Mouse (Mus musculus) megakaryocyte-erythroid progenitor cell, adult 5-6 weeks (primary cell): ENCODE measurements around the gene Sh3pxd2b. TPM values are rescaled to one million over a fixed set of nuclear protein-coding genes. Genes with fewer than 3 reads are reported as not detected.

ENCODE experiments used
- ATAC-seq: replicated peaks from 2 replicates; pipeline ENCODE4 v1.8.0; 2016; ENCODE audit warnings: mild to moderate bottlenecking, inconsistent platforms; ENCODE audit not compliant: severe bottlenecking, poor library complexity, low FRiP score, low TSS enrichment
- total RNA-seq, 2 experiments: library from RNA; stranded (forward) in 1 of 2; stranded (reverse) in 1 of 2; fragments of 200-1000, 215-1000 nt in 1 of 2; fragments of >200 nt in 1 of 2; fragmentation: Nextera tagmentation in 1 of 2; gene quantifications; 2 replicates each; pipeline ENCODE4 v1.2.3; 2014 to 2017

The Sh3pxd2b gene
- total RNA-seq, 2 experiments from 2014 or later = 0.52 to 1.9 TPM

DNA sequence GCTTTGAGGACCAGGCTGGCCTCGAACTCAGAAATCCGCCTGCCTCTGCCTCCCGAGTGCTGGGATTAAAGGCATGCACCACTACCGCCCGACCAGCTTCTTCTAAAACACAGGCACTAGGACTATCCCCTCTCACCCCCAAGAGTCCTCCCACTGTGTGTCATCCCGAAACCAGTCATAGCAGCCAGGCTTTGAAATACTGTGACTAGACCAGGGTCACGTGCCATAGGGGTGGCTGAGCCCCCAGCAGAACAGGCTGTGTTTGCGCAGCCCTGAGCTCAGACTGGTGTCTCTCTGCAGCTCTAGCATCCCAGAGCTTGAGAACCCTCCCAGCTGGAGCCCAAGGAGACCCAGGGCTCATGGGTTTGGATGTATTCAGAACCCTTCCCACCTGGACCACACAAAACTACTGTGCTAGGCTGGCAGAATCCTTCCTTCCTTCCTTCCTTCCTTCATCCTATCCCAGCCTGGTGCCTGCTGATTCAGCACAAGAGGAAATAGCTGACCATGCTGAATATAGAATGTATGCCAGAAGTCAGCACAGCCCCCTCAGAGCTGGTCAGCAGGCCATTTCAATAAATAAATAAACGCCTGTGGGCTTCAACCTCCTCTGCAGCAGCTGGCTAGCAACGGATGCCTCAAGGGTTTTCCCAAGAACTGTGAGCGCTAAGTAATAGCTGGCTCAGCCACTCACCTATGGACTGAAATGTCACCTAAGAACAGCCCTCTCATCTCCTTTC, 62.4 kb downstream of the Sh3pxd2b start:
- no peak for ATAC-seq

DNA sequence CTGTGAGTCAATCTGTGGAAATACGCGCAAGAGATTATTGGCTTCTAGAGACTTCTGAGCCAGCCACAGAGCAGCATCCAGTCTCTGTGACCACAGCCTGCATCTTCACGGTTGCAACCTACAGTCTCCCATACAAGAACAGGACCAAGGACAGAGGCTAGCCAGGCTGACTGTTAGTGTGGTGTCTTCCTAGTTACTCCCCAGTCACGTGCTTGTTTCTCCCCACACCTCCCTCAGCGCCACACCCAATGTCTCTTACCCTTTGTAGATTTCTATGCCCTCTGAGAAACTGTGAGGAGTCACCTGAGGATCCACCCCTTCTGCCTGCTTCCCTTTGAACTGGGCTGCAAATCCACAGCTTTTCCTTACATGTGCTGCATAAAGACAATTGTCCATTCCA, 72.4 kb downstream of the Sh3pxd2b start:
- ATAC-seq = no peak

DNA sequence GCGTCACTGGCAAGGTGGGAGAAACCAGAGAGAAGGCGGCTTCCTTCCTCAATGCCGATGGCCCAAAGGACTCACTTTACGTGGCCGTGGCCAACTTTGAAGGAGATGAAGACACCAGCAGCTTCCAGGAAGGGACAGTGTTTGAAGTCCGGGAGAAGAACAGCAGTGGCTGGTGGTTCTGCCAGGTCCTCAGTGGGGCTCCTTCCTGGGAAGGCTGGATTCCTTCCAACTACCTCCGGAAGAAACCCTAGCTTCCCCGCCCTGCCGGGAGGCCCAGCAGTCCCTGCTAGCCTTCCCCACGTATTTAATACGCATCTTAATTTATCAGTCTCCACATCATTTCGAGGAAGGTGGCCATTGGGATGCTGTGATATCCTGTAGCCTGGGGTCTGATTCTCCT, 75.7 kb downstream of the Sh3pxd2b start:
- no peak for ATAC-seq

DNA sequence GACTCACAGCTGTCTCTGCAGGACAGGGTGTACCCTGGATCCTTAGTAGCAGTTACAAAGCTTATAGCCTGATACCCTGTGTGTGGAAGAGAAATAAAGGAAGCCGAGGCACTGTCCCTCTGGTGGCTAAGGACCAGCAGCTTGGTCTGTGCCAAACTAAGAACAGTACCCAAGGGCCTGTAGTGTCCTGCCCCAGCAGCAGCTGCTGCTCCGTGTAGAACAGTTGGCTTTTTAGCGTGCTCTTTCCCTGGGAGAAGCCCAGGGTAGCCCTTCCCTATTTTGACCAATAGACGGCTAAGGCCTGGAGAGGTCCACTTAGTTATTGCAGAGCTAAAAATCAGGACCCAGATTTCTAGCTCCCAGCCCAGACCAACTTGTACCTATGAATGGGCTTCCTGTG, 77.0 kb downstream of the Sh3pxd2b start:
- no peak for ATAC-seq

DNA sequence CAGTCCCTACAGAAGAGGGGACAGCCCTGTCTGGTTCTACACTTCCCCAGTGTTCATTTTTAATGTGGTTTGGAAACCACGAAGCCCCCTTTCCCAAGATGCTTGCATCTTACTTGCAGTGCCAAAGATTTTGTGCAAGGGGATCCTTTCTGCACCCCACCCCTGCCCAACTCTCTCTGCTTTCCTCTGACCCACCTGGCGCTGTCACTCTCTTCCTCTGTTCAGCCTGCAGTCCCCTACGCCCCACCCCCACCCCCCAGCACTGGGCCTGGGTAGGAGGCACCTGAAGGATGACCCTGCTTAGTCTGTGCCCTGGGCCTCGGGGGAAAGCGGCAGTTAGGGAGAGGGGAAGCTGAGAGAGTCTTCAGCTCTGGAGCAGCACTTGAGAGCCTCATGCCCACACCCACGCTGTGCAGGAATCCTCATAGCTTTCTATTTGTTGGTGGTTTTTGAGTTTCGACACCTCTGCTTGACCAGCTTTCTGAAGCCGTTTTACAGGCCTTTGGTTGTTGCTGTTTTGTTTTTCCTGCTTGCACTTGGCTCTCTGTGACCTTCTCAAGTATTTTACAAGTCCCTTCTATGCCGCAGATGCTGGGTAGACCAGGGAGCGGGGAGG, 77.5 kb downstream of the Sh3pxd2b start:
- no peak for ATAC-seq

DNA sequence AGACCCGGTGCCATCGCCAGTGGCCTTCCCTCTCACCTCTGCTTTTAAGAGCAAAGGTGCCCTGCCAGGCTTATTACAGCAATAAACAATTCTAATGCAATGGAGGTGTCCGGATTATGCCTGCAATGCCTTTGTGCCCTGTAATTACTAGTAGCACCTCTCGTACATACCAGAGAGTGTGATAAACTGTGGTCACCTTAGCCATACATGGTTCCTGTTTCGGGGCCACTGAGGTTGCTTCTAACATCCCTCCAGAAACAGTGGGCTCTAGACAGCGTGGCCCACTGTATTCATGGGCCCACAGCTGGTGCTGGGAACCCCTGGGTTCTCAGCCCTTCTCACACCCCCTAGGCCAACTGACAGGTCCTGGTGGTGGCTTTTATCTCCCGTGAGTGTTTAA, 79.9 kb downstream of the Sh3pxd2b start:
- ATAC-seq = no peak

DNA sequence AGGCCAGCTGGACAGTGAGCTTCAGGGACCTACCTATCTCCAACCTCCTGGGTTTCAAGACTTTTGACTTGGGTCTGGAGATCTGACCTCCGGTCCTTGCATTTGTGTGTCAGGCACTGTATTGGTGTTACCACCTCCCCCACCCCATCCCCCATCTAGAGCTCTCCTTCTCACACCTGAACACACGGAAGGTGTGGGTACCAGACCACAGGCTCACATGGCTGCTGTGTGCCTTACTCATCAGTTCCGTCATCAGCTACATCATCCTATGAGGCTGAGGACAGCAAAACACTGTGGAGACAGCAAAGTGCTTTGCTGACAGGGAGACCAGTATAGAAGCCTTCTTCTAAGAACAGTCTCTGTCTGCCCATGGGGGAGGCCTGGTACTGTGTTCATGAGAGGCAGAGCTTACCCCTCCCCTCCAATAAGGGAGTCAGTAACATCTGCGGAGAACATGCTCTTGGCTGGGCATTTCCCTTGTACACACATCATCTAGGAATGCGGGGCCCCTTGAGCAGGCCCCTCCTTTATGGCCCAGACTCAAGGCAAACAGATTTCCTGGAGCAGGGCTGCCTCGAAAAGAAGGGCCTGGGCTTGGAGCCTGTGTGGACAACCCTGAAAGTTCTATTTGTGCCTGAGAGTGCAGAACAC, 87.9 kb downstream of the Sh3pxd2b start:
- no peak for ATAC-seq

DNA sequence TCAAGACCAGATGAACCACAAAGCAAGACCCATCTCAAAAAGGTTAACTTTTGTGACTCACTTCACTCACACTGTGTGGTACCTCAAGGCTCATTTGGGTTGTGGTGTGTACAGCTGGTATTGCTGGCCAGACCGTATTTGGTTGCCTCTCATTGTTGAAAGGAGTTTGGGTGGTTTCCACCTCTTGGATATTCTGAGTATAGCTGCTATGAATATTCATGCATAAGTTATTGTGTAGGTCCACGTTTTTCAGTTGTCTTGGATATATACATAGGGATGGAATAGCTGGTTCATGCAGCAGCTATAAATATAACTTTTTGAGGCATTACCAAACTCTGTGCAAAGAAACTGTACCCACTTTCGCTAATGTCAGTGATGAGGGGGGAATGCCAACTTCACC, 95.0 kb downstream of the Sh3pxd2b start:
- no peak for ATAC-seq

DNA sequence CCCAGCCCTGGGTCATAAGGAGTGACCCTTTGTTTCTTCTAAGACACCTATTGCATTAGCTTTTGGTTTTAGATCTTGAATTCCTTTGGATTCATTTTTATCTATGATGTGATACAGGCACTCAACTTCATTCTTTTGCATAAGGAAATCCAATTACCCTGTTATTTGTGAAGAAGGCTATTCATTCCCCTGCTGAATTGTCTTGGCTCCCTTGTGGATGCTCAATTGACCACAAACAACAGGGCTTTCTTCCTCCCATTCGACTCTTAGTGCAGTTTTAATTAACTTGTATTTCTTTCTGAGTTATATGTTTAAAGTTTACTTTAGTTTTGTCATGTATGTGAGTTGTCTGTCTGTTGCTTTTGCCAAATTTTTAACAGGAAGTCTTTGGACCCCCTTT, 96.6 kb downstream of the Sh3pxd2b start:
- ATAC-seq = no peak

DNA sequence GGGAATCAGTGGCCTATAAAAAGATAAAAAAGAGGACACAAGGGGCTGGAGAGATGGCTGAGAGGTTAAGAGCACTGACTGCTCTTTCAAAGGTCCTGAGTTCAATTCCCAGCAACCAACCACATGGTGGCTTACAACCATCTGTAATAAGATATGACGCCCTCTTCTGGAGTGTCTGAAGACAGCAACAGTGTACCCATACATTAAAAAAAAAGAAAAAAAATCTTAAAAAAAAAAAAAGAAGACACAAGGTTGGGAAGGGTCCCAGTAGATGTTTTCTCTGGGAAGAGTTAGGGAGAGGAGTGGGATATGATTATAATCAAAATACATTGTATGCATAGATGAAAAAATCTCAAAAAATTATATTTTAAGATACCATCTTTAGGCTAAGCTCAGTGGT, 97.5 kb downstream of the Sh3pxd2b start:
- ATAC-seq = no peak

DNA sequence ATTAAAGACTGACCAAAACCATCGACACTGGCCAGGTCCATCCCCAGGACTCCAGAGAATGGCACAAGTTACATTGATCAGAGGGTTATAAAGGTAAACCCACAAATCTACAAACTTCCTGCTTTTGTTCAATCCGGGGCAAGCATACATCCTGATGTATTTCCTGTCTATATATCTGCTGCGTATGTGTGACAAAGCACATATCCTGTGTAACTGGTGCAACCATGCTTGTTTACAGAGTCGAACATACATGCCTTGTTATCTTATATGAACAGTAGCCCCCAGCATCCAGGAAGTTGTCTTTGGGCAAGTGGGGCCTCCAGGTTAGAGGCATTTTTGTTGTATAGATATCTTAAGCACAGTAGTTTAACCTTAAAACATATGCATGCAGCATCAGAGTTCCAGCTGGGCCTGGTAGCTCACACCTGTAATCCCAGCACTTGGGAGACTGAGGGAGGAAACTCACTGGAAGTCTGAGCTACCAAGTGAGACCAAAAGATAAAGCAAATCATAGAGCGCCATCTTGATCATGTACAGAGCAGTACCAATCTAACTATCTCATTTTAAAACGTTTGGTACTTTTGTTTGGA, 98.1 kb downstream of the Sh3pxd2b start:
- ATAC-seq = no peak

DNA sequence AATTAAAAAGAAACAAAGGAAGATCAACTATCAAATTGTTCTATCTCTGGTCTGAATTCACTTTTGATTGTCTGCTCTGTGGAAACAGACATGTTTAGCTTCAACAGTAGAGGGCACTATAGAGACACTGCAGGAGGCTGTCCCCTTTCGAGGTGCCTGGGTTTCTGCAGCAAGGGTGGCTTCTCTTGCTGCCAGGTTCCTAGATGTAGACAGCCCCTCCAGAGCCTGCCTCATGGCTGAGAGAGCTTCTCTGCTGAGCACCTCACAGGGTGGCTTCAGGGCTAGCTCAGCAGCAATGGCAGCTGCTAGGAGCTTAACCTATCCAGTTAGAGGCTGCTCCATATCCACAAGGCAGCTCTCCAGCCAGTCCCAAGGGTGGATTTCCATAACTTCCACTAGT, 102.6 kb downstream of the Sh3pxd2b start:
- ATAC-seq = peak; percentile 69

DNA sequence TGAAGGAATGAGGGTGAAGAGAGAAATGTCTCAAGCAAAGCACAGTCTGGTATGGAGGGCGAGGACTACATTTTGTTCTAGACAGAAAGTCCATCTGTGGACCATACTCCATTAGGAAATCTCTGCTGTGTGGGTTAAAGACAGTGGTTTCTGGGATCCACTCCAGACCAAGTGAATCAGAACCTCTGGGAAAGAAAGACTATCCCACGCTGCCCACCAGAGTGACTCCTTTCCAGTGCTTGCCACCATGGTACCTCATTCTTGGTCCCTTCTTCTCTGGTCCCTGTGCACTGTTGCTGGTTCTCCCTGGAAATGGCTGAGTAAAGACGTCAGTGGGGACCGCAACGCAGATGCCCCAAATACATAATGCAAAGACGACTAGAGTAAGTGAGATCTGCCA, 103.7 kb downstream of the Sh3pxd2b start:
- no peak for ATAC-seq

DNA sequence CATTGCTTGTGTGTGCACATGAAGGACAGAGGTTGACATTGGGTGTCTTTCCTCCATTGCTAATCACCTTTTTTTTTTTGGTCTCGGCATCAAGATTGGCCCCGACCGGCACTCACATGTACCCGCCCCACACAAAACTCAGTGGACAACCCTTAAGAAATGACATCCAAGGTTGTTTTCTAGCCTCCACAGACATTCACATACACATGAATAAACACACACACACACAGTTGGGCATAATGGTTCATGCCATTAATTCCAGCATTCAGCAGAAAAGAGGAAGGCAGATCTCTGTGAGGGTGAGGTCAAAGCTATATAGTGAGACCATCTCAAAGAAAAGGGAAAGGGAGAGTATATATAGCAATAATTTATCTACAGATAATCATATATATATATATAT, 105.1 kb downstream of the Sh3pxd2b start:
- ATAC-seq = no peak

DNA sequence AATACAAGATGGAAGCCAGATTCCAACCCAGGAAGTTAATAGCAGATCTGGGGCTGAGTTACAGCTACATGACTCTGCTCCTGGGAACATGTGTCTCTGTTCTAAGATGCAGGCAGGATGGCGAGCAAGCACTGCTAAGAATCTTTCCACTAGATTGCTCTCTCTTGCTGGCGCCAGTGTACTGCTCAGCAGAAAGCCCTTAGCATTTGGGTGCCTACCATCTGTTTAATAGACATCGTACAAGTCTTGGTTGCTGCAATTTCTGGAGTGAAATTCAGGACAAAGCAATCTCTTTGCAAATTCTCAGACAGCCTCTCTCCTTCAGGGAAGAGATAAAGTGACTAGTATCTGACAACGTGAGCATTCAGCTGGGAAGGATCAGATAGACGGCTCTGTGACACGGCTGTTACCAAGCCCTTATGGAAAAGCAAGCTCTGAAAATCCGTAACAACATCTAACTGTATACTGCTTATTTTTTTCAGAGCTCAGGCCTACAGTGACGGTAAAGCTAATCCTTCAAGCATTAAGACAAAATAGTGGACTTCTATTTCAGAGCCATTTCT, 105.8 kb downstream of the Sh3pxd2b start:
- no peak for ATAC-seq

DNA sequence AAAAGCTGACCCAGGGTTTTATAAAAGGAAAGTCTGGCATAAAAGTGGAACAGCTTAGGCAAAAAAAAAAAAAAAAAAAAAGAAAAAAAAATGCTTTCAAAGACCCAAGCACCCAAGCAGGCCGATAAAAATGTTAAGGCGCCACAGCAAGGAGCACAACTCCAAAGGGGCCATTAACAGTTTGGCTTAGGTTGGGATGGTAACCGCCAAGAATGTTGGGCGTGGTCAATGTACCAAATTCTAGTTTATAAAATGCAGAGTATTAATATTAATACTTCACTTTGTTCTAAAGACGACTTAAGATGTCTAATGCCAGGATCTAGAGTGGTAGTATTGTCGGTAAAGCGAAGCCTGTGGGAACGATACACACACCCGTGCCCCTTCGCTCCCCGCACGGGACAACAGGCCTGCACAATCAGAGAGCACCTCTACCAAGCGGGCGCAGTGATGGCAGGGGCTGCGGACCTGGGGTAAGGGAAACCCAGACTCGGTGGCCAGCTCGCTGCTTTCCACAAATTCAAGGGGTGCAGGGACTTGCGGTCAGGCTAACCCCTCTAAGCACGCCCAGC, 106.7 kb downstream of the Sh3pxd2b start:
- peak; percentile 33 for ATAC-seq

DNA sequence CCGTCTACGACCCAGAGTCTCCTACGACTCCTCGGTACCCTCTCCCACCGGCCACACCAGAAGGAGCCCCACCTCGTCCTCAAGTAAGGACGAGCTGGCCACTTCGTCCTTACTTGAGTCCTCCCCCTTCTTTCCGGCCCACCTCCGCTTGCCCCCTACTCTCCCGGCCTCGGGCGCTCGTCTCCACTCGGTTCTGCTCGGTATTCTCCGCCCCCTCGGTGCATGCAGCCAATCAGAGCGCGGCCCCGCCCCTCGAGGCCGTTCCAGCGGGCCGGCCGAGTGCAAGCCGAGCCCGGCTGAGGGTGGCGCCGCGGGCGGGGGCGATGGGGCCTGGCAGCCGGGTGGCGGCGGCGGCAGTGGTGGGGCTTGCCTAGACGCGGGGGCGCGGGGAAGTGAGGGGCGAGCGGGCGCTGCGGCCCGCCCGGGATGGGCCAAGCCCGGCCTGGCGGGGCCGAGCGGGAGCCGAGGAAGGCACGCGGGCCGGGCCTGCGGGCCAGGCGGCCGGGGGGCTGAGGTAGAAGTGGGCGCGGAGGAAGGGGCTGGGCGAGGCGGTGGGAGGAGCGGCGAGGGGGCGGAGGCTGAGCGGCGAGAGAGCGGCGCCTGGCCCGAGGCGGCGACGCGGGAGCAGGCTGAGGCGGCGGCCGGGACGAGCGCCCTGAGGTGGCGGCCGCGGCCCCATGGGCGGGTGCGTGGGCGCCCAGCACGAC, 107.3 kb downstream of the Sh3pxd2b start, which contains the start of gene Ubtd2:
Ubtd2 (plus strand) TSS at position 571 of the 707 bp plus-strand sequence.
- ATAC-seq = peak; percentile 96

DNA sequence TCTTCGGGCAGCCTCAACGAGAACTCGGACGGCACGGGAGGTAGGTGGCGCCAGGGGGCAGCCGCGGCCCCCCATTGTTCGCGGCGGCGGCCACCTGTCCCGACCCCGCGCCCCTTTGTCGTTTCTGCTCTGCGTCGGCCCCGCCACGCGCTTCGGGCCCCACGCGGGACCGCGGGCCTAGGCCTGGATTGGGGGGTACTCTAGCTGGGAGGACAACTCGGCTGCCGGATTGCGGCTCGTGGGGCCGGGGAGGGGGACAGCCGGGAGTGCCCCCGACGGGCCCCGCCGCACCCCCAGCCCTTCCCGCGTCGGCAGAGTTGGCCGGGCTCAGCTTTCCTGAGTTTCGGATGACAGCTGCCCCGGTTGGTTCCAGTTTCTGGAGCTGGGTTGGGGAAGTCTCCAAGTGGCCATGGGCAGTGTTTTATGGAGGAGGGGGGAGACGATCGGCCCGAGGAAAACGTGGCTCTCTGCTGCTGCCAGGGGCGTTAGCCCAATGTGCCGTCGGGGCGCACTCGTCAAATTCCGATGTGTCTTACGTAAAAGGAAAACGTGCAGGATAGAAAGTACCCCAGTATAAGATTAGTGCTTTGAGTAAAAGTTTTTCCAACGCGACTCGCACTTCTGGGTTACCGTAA, 108.0 kb downstream of the Sh3pxd2b start:
- no peak for ATAC-seq

DNA sequence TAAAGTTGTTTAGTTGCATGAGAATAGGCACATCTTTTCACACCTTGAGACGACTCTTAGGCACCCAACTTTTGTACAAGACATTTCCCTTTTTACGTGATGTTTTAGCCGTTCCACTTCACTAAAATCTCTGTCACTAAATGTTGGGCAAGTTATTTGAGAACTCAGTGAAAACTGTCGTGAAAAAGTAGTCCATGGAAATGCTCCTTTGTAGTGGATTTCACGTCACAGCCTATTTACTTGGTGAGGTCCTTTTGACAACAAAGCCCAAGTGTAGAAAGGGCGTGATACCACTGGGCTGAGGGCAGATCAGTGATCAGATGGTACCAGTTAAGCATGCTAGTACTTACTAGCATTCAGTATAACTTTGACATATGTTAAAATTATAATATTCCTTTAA, 108.7 kb downstream of the Sh3pxd2b start:
- ATAC-seq = no peak
